Mouse (Mus musculus): ENCODE data around the gene Krt20. TPM values are rescaled to one million over a fixed set of nuclear protein-coding genes. Genes with fewer than 3 reads are reported as not detected.

Krt20 gene
- total RNA-seq, 2 experiments from 2014 or later, result 0.26 TPM; not detected in 1

GRCm38 (mm10) chr11:99413247-99413646, 24.7 kb downstream of the Krt20 start:
- peak; percentile 27 to 61 for DNase-seq

- no peak for DNase-seq
These were observed 31.8 kb downstream of the Krt20 start for GRCm38 (mm10) chr11:99406186-99406585.

GRCm38 (mm10) chr11:99399956-99400549, 37.9 kb downstream of the Krt20 start:
- no peak for DNase-seq

DNA sequence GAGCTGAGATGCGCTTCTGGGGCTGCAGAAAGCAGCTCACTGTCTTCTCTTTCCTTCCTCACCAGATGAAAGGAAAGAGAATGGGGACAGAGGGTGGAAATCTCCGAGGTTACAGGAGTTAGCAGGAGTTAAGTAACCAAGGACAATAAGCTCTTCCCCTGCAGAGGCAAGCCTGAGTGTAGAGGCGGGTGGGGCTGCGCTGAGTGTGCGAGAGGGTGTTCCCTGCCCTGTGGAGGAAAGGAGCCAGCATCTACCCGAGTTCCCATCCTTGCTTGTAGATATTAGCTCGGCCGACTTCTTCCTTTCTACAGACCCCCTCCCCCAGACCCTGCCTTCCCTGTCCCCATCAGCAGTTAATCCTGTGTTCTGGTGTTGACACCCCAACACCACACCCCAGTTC, 39.1 kb downstream of the Krt20 start:
- no peak for DNase-seq

DNA sequence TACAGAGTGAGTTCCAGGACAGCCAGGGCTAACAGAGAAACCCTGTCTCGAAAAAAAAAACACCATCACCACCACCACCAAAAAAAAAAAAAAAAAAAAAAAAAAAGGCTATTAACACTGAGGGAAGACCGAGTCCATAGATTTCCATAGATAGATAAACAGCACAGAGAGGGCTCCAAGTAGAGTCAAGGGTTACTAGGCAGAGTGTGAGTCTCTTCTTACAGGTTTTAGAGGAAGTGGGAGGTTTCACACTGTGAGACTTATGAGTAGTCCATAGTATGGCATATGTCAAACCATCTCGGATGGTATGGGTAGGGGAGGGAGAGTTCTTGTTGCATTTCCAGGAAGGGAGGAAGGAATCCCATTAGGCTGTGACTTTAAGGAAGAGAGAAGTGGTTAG, 39.9 kb downstream of the Krt20 start:
- DNase-seq, result no peak

DNA sequence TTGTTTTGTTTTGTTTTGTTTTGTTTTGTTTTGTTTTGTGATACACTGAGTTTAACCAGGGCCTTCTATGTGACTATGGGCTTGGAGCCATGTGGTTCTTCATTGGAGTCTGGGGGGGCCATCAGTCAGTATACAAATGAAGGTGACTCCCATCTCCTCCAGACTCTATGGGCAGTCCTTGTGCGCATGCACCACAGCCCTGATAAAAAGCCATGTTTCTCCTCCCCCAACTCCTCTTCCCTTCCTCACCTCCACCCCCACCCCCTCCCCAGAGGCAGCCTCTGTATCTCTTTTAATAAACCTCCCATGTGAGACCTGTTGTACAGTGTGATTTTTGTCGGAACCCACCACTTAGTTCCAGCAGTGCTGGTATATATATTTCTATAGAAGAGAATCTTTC, 41.3 kb downstream of the Krt20 start:
- DNase-seq, result no peak

DNA sequence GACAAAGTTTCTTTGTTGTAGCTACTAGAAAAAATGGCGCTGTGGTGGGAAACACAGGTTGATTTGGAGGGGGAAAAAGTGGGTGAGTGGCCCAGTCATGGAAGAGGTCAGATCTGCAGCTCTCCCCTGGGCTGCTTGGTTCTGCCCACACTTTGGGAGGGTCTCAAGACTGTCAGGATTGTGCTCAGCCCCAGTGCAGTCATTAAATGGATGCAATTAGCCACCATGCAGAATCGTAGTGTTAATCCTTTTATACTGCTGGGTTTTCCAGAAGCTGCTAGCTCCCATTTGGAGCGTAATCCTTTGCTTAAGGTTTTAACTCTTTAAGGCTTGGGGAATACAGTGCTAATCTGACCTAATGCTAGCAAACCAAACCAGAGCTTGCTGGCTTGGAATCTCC, 41.9 kb downstream of the Krt20 start:
- no peak for DNase-seq

DNA sequence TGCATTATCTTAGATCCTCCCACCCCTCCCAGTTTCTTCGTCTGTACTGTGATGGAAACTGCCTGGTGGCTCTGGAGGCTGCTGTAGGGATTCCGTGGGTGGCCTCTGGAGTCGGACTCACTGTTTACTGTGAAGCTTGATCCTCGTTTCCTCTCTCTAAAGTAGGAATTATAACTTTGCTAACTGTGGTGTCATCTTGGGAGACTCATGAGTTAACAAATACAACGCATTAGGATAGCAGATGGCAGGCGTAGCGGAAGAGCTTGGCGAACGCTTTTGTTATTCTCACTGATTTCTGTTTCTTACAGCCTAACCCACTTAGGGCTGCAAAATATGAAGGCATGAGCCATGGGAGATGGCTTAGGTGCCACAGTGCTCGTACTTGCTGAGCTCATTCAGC, 45.5 kb downstream of the Krt20 start:
- DNase-seq, result no peak

GRCm38 (mm10) chr11:99391375-99391774, 46.6 kb downstream of the Krt20 start:
- DNase-seq, result no peak

GRCm38 (mm10) chr11:99390866-99391265, 47.1 kb downstream of the Krt20 start:
- DNase-seq, result no peak

DNA sequence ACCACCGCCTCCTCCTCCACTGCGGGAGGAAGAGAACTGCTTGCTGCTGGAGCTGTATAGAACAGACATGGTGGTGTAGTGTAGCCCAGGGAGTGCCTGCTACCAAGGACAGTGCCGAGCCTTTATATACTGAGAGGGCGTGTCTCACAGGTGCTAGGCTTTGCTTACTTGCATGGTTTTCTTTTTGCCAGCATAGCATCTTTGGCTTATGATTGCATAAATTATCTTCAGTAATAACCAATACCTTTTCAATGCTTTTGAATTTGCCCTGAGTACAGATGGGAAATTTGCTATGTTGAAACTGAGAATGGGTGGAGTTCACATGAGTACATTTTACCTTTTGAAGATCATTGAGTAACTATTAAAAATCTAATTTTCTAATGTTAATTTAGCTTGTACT, 48.7 kb downstream of the Krt20 start, which contains the start of gene Krt10:
Krt10 (minus strand) TSS at position 101 of the 400 bp plus-strand sequence.
- DNase-seq, result no peak

GRCm38 (mm10) chr11:99388661-99389060, 49.3 kb downstream of the Krt20 start:
- DNase-seq, result no peak

GRCm38 (mm10) chr11:99385813-99386721, 51.9 kb downstream of the Krt20 start:
- DNase-seq, result peak; percentile 95

GRCm38 (mm10) chr11:99379568-99379967, 58.4 kb downstream of the Krt20 start:
- peak; percentile 72 to 77 for DNase-seq

Other genes with a start within 250 kb of the Krt20 start
- 10 to 100 TPM; 50.1 to 60.8 TPM for gene Smarce1, start 207.1 kb downstream of the Krt20 start, total RNA-seq (2021)
- gene Krt222, start 194.1 kb downstream of the Krt20 start, total RNA-seq (2021), result 1 to 10 TPM in 1 of 2 experiments, under 1 TPM in 1; 0.79 to 1.1 TPM
- not detected for gene Krt24, start 152.9 kb downstream of the Krt20 start, total RNA-seq (2021)
- gene Krt25, start 115.2 kb downstream of the Krt20 start, total RNA-seq (2021), result not detected
- gene Krt26, start 100.2 kb downstream of the Krt20 start, total RNA-seq (2021), result not detected
- gene Krt27, start 87.0 kb downstream of the Krt20 start, total RNA-seq (2021), result not detected
- not detected for gene Krt28, start 63.2 kb downstream of the Krt20 start, total RNA-seq (2021)
- 1 to 10 TPM; 4.4 to 6.4 TPM for gene Krt10, start 48.8 kb downstream of the Krt20 start, total RNA-seq (2021)
- not detected for gene Krt12, start 15.9 kb downstream of the Krt20 start, total RNA-seq (2021)
- under 1 TPM in 1 of 2 experiments, not detected in 1; 0.16 TPM for gene Krt23, start 55.0 kb upstream of the Krt20 start, total RNA-seq (2021)
- gene Krt39, start 83.2 kb upstream of the Krt20 start, total RNA-seq (2021), result not detected
- not detected for gene Krt40, start 105.0 kb upstream of the Krt20 start, total RNA-seq (2021)
- gene Krtap3-3, start 112.7 kb upstream of the Krt20 start, total RNA-seq (2021), result not detected
- gene Krtap3-2, start 118.7 kb upstream of the Krt20 start, total RNA-seq (2021), result not detected
- not detected for gene Gm11939, start 121.3 kb upstream of the Krt20 start, total RNA-seq (2021)
- not detected for gene Krtap3-1, start 128.5 kb upstream of the Krt20 start, total RNA-seq (2021)
- gene Krtap1-5, start 142.9 kb upstream of the Krt20 start, total RNA-seq (2021), result not detected
- gene Krtap1-4, start 145.5 kb upstream of the Krt20 start, total RNA-seq (2021), result not detected
- gene Krtap1-3, start 153.2 kb upstream of the Krt20 start, total RNA-seq (2021), result not detected
- not detected for gene Krtap9-3, start 160.0 kb upstream of the Krt20 start, total RNA-seq (2021)
- not detected for gene Gm11938, start 165.2 kb upstream of the Krt20 start, total RNA-seq (2021)
- gene Gm11937, start 172.0 kb upstream of the Krt20 start, total RNA-seq (2021), result not detected
- gene Krtap2-4, start 176.7 kb upstream of the Krt20 start, total RNA-seq (2021), result not detected
- not detected for gene Gm11562, start 182.3 kb upstream of the Krt20 start, total RNA-seq (2021)
- not detected for gene Krtap4-1, start 190.1 kb upstream of the Krt20 start, total RNA-seq (2021)
- not detected for gene Krtap4-2, start 196.9 kb upstream of the Krt20 start, total RNA-seq (2021)
- gene Krtap4-7, start 205.9 kb upstream of the Krt20 start, total RNA-seq (2021), result not detected
- gene Gm11555, start 212.1 kb upstream of the Krt20 start, total RNA-seq (2021), result not detected
- gene Gm11563, start 220.8 kb upstream of the Krt20 start, total RNA-seq (2021), result not detected
- gene Krtap4-6, start 227.8 kb upstream of the Krt20 start, total RNA-seq (2021), result not detected